Mouse (Mus musculus) layer of hippocampus, adult 18-20 months (tissue): ENCODE measurements around the gene Magea8. TPM values are rescaled to one million over a fixed set of nuclear protein-coding genes. Genes with fewer than 3 reads are reported as not detected.
"Not testable (repeated sequence)": the region's sequence is repeated elsewhere in the genome, so short reads cannot be mapped to it uniquely, and the experiment has no call there.

Experiments
- DNase-seq, 2 experiments: peaks; one replicate each; pipeline ENCODE4 v3.0.0; 2022; ENCODE audit warnings: low spot score in 2 of 2
- long read RNA-seq: library from polyadenylated mRNA; stranded (forward); transcript quantifications from one replicate; pipeline ENCODE4 v2.0.0, GENCODE M21; 2021
- total RNA-seq, 2 experiments: library from RNA; stranded (reverse); gene quantifications; 2 replicates each; pipeline ENCODE4 v1.2.3; 2021

Gene Magea8
- not detected for total RNA-seq
- long read RNA-seq, result 0 reads

DNA sequence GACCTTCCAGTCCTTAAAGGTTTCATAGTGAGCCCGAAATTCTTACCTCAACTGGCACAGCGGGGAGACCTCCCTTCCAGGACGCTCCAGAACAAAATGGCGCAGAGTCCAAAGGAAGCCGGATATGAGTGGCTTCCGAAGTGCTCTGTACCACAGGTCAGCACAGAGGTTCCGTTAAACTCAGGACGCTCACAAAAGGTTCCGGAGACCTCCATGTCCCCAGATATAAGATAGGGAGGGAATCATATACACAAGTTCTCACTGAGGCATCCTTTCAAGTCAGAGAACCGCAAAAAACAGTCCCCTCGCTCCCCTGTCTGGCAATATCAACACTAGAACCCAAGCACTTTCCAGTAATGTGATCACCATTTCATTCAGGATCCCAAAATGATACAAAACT is at the start of gene Magea8:
Gene Magea8 (minus strand): TSS at position 101 of the 400 bp plus-strand sequence.
- DNase-seq, result not testable (repeated sequence)

DNA sequence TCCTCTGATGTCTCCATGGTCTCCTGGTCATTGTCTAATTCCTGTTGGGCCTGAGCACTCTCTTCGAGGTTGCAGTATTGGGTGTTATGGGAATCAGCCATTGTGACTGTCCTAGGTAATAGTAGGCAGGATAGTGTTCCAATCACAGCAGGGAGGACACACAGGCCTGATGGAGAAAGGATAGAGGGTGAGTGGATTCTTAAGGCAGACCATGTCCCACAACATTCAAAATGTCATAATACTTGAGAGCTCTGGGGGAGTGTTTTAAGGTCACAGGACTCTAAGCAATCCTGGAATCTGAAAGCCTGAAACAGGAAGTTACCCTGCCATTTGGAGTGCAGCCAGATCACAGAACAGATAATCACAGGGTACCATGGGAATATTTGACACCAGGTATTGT is 46.2 kb downstream of the Magea8 start, which contains the start of gene Magea3:
Gene Magea3 (minus strand): TSS at position 101 of the 400 bp plus-strand sequence.
- not testable (repeated sequence) for DNase-seq

DNA sequence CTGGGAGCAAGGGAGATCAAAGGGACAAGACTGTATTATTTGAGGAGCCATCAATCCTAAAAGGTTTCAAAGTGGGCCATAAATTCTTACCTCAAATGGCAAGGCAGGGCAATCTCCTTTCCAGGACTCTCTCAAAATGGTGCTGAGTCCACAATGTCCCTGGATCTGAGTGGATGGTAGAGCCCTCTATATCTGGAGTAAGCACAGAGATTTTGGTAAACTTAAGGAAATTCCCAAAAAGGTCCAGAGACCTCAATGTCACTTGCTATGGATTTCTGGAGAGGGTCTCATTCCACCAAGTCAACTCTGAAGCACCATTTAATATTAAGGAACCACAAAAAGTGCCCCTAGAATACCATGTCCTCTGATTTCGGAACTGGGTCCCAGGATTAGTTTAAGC is 59.8 kb downstream of the Magea8 start, which contains the start of gene Magea6:
Gene Magea6 (minus strand): TSS at position 101 of the 400 bp plus-strand sequence.
- not testable (repeated sequence) for DNase-seq

Other genes with a start within 250 kb of the Magea8 start
- not detected for gene Cldn34b1, start 105.6 kb downstream of the Magea8 start, total RNA-seq
- not detected for gene Magea6, start 59.9 kb downstream of the Magea8 start, total RNA-seq
- not detected for gene Magea3, start 46.3 kb downstream of the Magea8 start, total RNA-seq
- gene Magea5, start 67.3 kb upstream of the Magea8 start, total RNA-seq, result not detected
- gene Magea1, start 93.9 kb upstream of the Magea8 start, total RNA-seq, result not detected
- not detected for gene Magea2, start 97.8 kb upstream of the Magea8 start, total RNA-seq
- not detected for gene Cldn34b2, start 132.6 kb upstream of the Magea8 start, total RNA-seq
- gene Sat1, start 220.6 kb upstream of the Magea8 start, total RNA-seq, result 10 to 100 TPM; 73.8 to 80.7 TPM